8 mouse cellular contexts compared by ENCODE assay signal in the genomic region with DNA sequence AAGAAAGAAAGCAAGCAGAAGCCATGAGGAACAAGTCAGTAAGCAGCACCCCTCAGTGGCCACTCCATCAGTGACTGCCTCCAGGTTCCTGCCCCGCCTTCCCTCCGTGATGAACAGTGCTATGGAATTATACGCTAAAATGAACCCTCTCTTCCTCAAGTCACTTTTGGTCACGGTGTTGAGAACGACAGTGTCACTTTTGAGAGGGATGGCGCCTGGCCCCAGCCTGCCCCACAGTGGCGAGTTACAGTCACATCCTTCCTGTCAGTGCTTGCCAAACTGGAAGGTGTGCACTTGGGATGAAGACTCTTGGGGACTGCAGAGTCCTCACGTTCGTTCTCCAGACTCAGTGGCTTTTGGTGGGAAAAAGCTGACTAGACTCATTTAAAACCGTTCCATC. TPM values are rescaled to one million over a fixed set of nuclear protein-coding genes. Genes with fewer than 3 reads are reported as not detected.
DNase-seq lines count a peak whose midpoint lies in the region; ATAC-seq and TF ChIP-seq lines count a peak whose summit lies in the region.

No protein-coding gene starts in this region.

- H3K9me3 ChIP-seq in lung, embryonic 14.5 days (ENCODE audit: low read depth, low read length), result no peaks in the 10 kb centered on the region
- no peaks in the 10 kb centered on the region for H3K9me3 ChIP-seq in neural tube, embryonic 15.5 days (replicated peaks)

- no peaks in the 10 kb centered on the region for H3K36me3 ChIP-seq in lung, embryonic 14.5 days (ENCODE audit: insufficient read depth)
- no peaks in the 10 kb centered on the region for H3K36me3 ChIP-seq in neural tube, embryonic 15.5 days

- no peaks in the 10 kb centered on the region for H3K4me1 ChIP-seq in lung, embryonic 14.5 days (ENCODE audit: insufficient read depth)
- H3K4me1 ChIP-seq in neural tube, embryonic 15.5 days, result no peaks in the 10 kb centered on the region

- WGBS in lung, embryonic 14.5 days, result 34% methylated on average over 10 of the region's 10 CpGs
- 37% methylated on average over 10 of the region's 10 CpGs for WGBS in neural tube, embryonic 15.5 days

- no peak for ATAC-seq in lung, embryonic 14.5 days (ENCODE audit: insufficient read depth)
- ATAC-seq in neural tube, embryonic 15.5 days (ENCODE audit: low FRiP score), result no peak
- ATAC-seq in megakaryocyte-erythroid progenitor cell, adult 5-6 weeks (replicated peaks; ENCODE audit: low FRiP score, low TSS enrichment, poor library complexity, severe bottlenecking), result no peak

- H3K27ac ChIP-seq in lung, embryonic 14.5 days (ENCODE audit: low read depth), result no peak overlapping the region
- H3K27ac ChIP-seq in neural tube, embryonic 15.5 days (replicated peaks), result no peak overlapping the region

- H3K27me3 ChIP-seq in lung, embryonic 14.5 days (ENCODE audit: insufficient read depth, low read length), result no peaks in the 10 kb centered on the region
- H3K27me3 ChIP-seq in neural tube, embryonic 15.5 days (replicated peaks), result no peaks in the 10 kb centered on the region

- DNase-seq in gastrocnemius, postnatal 10 days, result peak; percentile 16
- DNase-seq in gastrocnemius, postnatal 4 days (ENCODE audit: low spot score in 2 of 2), result no peak
- DNase-seq in B cell, adult 2 months, result peak; percentile 14 to 25
- peak; percentile 32 for DNase-seq in adrenal gland, postnatal 25 days
- DNase-seq in lung, embryonic 14.5 days, result peak; percentile 47
- no peak for DNase-seq in right cerebral cortex, postnatal 10 days (ENCODE audit: low spot score in 2 of 2)

- peak; percentile 51 for TF ChIP-seq CTCF in lung, embryonic 14.5 days (IDR thresholded peaks at IDR 0.05; ENCODE audit: low read depth)

- H3K4me3 ChIP-seq in lung, embryonic 14.5 days (ENCODE audit: low read depth, low read length), result no peak overlapping the region
- H3K4me3 ChIP-seq in neural tube, embryonic 15.5 days (replicated peaks), result no peak overlapping the region

- no peak overlapping the region for H3K9ac ChIP-seq in lung, embryonic 14.5 days
- H3K9ac ChIP-seq in neural tube, embryonic 15.5 days (replicated peaks), result no peak overlapping the region

- no peak overlapping the region for H3K4me2 ChIP-seq in lung, embryonic 14.5 days
- H3K4me2 ChIP-seq in neural tube, embryonic 15.5 days, result no peak overlapping the region

RNA-seq across cellular contexts. Expression of a gene that starts 39.1 kb away (rescaled TPM):
- 1 to 10 TPM in 1 of 2 experiments, under 1 TPM in 1; 0.33 to 1.3 TPM for total RNA-seq in gastrocnemius, postnatal 10 days (2021)
- 1 to 10 TPM in 1 of 2 experiments, under 1 TPM in 1; 0.59 to 1.2 TPM for total RNA-seq in gastrocnemius, postnatal 4 days (2021)
- not detected in 2 replicates for total RNA-seq in adrenal gland, postnatal 25 days (2021)
- polyA plus RNA-seq in lung, embryonic 14.5 days (2014; fragmentation: Nextera tagmentation; extraction: Ambion mirVana), result 2.5 and 2.7 TPM in 2 replicates
- 0.44 and 2.9 TPM in 2 replicates for polyA plus RNA-seq in neural tube, embryonic 15.5 days (2015; fragmentation: Nextera tagmentation; extraction: Ambion mirVana)
- total RNA-seq in megakaryocyte-erythroid progenitor cell, adult 5-6 weeks (2014; fragmentation: Nextera tagmentation), result 3.3 and 4.7 TPM in 2 replicates
- total RNA-seq in megakaryocyte-erythroid progenitor cell, adult 5-6 weeks (2017), result 10.4 and 32.5 TPM in 2 replicates

RNA-seq across cellular contexts. Expression of a gene that starts 48.5 kb away (rescaled TPM):
- total RNA-seq in gastrocnemius, postnatal 10 days (2021), result 10 to 100 TPM; 15.2 to 17.1 TPM
- 10 to 100 TPM; 19.3 to 21.5 TPM for total RNA-seq in gastrocnemius, postnatal 4 days (2021)
- 15.1 and 16.4 TPM in 2 replicates for total RNA-seq in adrenal gland, postnatal 25 days (2021)
- polyA plus RNA-seq in lung, embryonic 14.5 days (2014; fragmentation: Nextera tagmentation; extraction: Ambion mirVana), result 1.3 and 2.2 TPM in 2 replicates
- 0.68 and 0.69 TPM in 2 replicates for polyA plus RNA-seq in neural tube, embryonic 15.5 days (2015; fragmentation: Nextera tagmentation; extraction: Ambion mirVana)
- 0.47 TPM in 1 of 2 replicates, not detected in the other for total RNA-seq in megakaryocyte-erythroid progenitor cell, adult 5-6 weeks (2014; fragmentation: Nextera tagmentation)
- 1.1 and 2.1 TPM in 2 replicates for total RNA-seq in megakaryocyte-erythroid progenitor cell, adult 5-6 weeks (2017)

Comparison
In these comparisons a context has a peak if more than half of its experiments do, and no peak if none do; other contexts are left out.
1. DNase-seq: peak in gastrocnemius, postnatal 10 days (single experiment), B cell, adult 2 months (2 of 2), adrenal gland, postnatal 25 days (single experiment) and lung, embryonic 14.5 days (single experiment); none in gastrocnemius, postnatal 4 days (0 of 2) and right cerebral cortex, postnatal 10 days (0 of 2).